Mouse (Mus musculus) testis, adult 2 months (tissue): ENCODE data around the gene Klhl26. TPM values are rescaled to one million over a fixed set of nuclear protein-coding genes. Genes with fewer than 3 reads are reported as not detected.
A peak's percentile ranks its signal among the peaks of the same experiment; 100 is the strongest.

Source experiments
- H3K27ac ChIP-seq: fragments of 200-500 bp; 2 replicates; pipeline ENCODE4 v1.5.1; 2012; ENCODE audit warnings: low read depth, low read length; ENCODE audit not compliant: control insufficient read depth, insufficient read depth
- H3K27me3 ChIP-seq: fragments of 200-500 bp; 2 replicates; pipeline ENCODE4 v1.6.1; 2012; ENCODE audit warnings: mild to moderate bottlenecking, low read length, moderate library complexity; ENCODE audit not compliant: control insufficient read depth, insufficient read depth
- H3K36me3 ChIP-seq: fragments of 200-500 bp; 2 replicates; pipeline ENCODE4 v1.6.1; 2012; ENCODE audit warnings: mild to moderate bottlenecking, low read length; ENCODE audit not compliant: control insufficient read depth, insufficient read depth
- H3K4me1 ChIP-seq: fragments of 200-500 bp; 2 replicates; pipeline ENCODE4 v1.6.1; 2012; ENCODE audit warnings: low read length; ENCODE audit not compliant: control insufficient read depth, insufficient read depth
- H3K4me3 ChIP-seq: fragments of 200-500 bp; 2 replicates; pipeline ENCODE4 v1.5.1; 2012; ENCODE audit warnings: low read depth, mild to moderate bottlenecking, low read length, moderate library complexity, mixed read lengths; ENCODE audit not compliant: control insufficient read depth
- CTCF ChIP-seq: fragments of 200-500 bp; IDR thresholded peaks from 2 replicates; pipeline ENCODE4 v1.5.1; 2012; ENCODE audit warnings: low read depth, mild to moderate bottlenecking, inconsistent platforms, low read length, moderate library complexity; ENCODE audit not compliant: control insufficient read depth, insufficient read depth, insufficient replicate concordance
- POLR2A ChIP-seq: fragments of 200-500 bp; IDR thresholded peaks from 2 replicates; pipeline ENCODE4 v1.6.1; 2012; ENCODE audit warnings: low read depth, mild to moderate bottlenecking, inconsistent platforms, low read length, moderate library complexity; ENCODE audit not compliant: control insufficient read depth
- polyA plus RNA-seq: library from polyadenylated mRNA; depleted of rRNA; stranded (reverse); fragments of >200 nt; gene quantifications from 2 replicates; pipeline ENCODE4 v1.2.3, GENCODE M21; 2012

Klhl26 gene
- polyA plus RNA-seq, 1 experiment: 3.6 TPM

- TF ChIP-seq CTCF (no peak), POLR2A (no peak)
- no peak overlapping the region for H3K4me3 ChIP-seq
- no peaks in the 10 kb centered on the region for H3K27me3 ChIP-seq
- H3K36me3 ChIP-seq: no peaks in the 10 kb centered on the region
- H3K4me1 ChIP-seq: peaks cover 13% of the 10 kb centered on the region
- H3K27ac ChIP-seq: no peak overlapping the region
These were observed 19.8 kb downstream of the Klhl26 start for GRCm38 (mm10) chr8:70456996-70457395.

GRCm38 (mm10) chr8:70453852-70454251 is 22.9 kb downstream of the Klhl26 start:
- Histone ChIP-seq H3K4me1 (peaks cover 14% of the 10 kb centered on the region), H3K27ac (no peak overlapping the region), H3K36me3 (no peaks in the 10 kb centered on the region), H3K4me3 (no peak overlapping the region), H3K27me3 (no peaks in the 10 kb centered on the region)
- TF ChIP-seq CTCF (no peak), POLR2A (no peak)

GRCm38 (mm10) chr8:70452196-70452966 is 24.4 kb downstream of the Klhl26 start:
- no peaks in the 10 kb centered on the region for H3K36me3 ChIP-seq
- peak overlapping the region; percentile 12 for H3K4me3 ChIP-seq
- TF ChIP-seq CTCF (no peak), POLR2A (peak; percentile 19; the same call in 1 of the 2 replicates)
- H3K4me1 ChIP-seq: peaks cover 24% of the 10 kb centered on the region
- no peaks in the 10 kb centered on the region for H3K27me3 ChIP-seq
- no peak overlapping the region for H3K27ac ChIP-seq

GRCm38 (mm10) chr8:70447639-70448420 is 28.9 kb downstream of the Klhl26 start:
- peak overlapping the region; percentile 47; the same call in 1 of the 2 replicates for H3K27ac ChIP-seq
- H3K36me3 ChIP-seq: no peaks in the 10 kb centered on the region
- no peak overlapping the region for H3K4me3 ChIP-seq
- H3K4me1 ChIP-seq: peaks cover 24% of the 10 kb centered on the region
- TF ChIP-seq POLR2A: no peak
- no peaks in the 10 kb centered on the region for H3K27me3 ChIP-seq

GRCm38 (mm10) chr8:70445988-70446387 is 30.8 kb downstream of the Klhl26 start:
- H3K27ac ChIP-seq: no peak overlapping the region
- H3K36me3 ChIP-seq: no peaks in the 10 kb centered on the region
- TF ChIP-seq POLR2A: no peak
- no peak for TF ChIP-seq CTCF
- peaks cover 10% of the 10 kb centered on the region for H3K4me1 ChIP-seq
- no peaks in the 10 kb centered on the region for H3K27me3 ChIP-seq
- no peak overlapping the region for H3K4me3 ChIP-seq

DNA sequence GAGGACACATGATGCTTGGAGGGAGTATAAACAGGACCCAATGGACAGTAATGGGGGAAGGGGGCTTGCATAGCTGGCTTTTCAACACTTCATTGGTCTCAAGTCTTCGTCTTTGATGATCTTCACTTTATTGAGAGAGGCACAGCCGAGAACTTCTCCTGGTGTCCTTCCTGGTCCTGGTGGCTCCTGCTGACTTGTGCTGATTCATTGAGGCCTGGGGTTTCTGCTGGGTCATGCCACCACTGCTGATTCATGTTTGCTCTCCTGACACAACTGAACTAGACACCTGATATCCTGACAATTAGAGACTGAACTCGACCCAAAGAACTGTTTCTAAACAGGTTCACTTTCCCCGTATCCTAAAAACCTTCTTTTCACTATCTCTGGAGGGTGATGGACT is 33.4 kb downstream of the Klhl26 start:
- TF ChIP-seq CTCF (no peak), POLR2A (no peak)
- Histone ChIP-seq H3K27ac (no peak overlapping the region), H3K36me3 (no peaks in the 10 kb centered on the region), H3K27me3 (no peaks in the 10 kb centered on the region), H3K4me3 (no peak overlapping the region), H3K4me1 (peaks cover 17% of the 10 kb centered on the region)

- no peaks in the 10 kb centered on the region for H3K27me3 ChIP-seq
- no peak overlapping the region for H3K27ac ChIP-seq
- peaks cover 9% of the 10 kb centered on the region for H3K4me1 ChIP-seq
- H3K4me3 ChIP-seq: no peak overlapping the region
- TF ChIP-seq POLR2A (no peak), CTCF (no peak)
- no peaks in the 10 kb centered on the region for H3K36me3 ChIP-seq
These were observed 35.2 kb downstream of the Klhl26 start for GRCm38 (mm10) chr8:70441565-70441964.
